7 mouse cellular contexts compared by ENCODE assay signal in the genomic region with DNA sequence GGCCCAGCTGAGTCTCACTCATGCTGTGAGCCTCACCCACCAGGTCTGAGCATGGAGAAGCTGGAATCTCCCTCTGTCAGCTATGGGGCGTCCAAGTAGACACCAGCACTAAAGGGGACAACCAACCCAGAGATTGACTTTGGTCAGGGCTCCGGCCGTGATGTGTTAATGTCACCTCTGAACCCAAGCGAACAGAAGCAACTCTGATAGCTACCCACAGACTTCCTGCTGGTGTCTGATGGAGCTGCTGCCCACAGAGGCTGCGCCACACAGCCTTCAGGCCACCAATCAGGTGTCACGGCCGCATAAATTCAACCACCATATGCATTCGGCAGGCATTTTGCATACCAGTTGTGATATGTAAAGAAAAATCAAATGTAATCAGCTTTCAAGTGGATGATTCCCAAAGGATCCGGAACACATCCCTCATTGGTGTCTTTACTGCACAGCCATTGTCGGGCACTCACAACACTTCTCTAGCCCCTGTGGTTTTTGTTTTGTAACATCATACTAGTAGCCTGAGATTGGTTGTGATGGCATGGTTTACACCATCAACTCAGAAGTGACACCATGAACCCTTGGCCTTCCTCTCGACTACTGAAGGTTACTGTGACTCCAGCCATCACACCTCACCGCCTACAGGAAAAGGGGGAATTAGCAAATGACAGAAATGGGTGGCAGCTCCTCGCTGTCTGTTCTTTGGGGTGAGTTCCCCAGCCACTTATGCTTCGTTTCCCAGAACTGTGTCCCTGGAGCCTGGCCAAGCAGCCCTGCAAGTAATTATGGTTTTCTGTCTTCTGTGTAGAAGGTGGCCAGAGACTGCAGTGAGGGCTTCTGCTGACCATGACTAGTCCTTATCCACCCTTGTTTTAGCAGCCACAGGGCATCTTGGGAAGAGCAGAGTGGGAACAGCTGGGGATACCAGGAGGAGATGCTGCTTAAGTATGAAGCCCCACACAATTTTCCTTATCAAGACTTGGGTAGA.
DNase-seq lines count a peak whose midpoint lies in the region; ATAC-seq lines count a peak whose summit lies in the region.

No protein-coding gene starts in this region.

- H3K4me2 ChIP-seq in embryonic facial prominence, embryonic 12.5 days (replicated peaks) = no peak overlapping the region
- H3K4me2 ChIP-seq in hindbrain, embryonic 12.5 days (replicated peaks) = no peak overlapping the region
- H3K4me2 ChIP-seq in midbrain, embryonic 12.5 days (replicated peaks) = no peak overlapping the region

- H3K9me3 ChIP-seq in embryonic facial prominence, embryonic 12.5 days = no peaks in the 10 kb centered on the region
- no peaks in the 10 kb centered on the region for H3K9me3 ChIP-seq in hindbrain, embryonic 12.5 days (replicated peaks)
- H3K9me3 ChIP-seq in midbrain, embryonic 12.5 days = no peaks in the 10 kb centered on the region

- peaks cover 29% of the 10 kb centered on the region for H3K4me1 ChIP-seq in embryonic facial prominence, embryonic 12.5 days
- peaks cover 36% of the 10 kb centered on the region for H3K4me1 ChIP-seq in hindbrain, embryonic 12.5 days
- H3K4me1 ChIP-seq in midbrain, embryonic 12.5 days = peaks cover 34% of the 10 kb centered on the region

- no peak overlapping the region for H3K4me3 ChIP-seq in embryonic facial prominence, embryonic 12.5 days
- no peak overlapping the region for H3K4me3 ChIP-seq in hindbrain, embryonic 12.5 days
- H3K4me3 ChIP-seq in midbrain, embryonic 12.5 days = no peak overlapping the region

- no peak overlapping the region for H3K9ac ChIP-seq in embryonic facial prominence, embryonic 12.5 days
- no peak overlapping the region for H3K9ac ChIP-seq in hindbrain, embryonic 12.5 days
- H3K9ac ChIP-seq in midbrain, embryonic 12.5 days (replicated peaks) = no peak overlapping the region

- no peak for ATAC-seq in embryonic facial prominence, embryonic 12.5 days (ENCODE audit: insufficient number of reproducible peaks, insufficient read depth, low FRiP score, low TSS enrichment)
- ATAC-seq in hindbrain, embryonic 12.5 days (ENCODE audit: low FRiP score) = no peak
- no peak for ATAC-seq in midbrain, embryonic 12.5 days (ENCODE audit: low FRiP score, low read depth)

- 80% methylated on average over 14 of the region's 14 CpGs for WGBS in embryonic facial prominence, embryonic 12.5 days
- WGBS in hindbrain, embryonic 12.5 days = 85% methylated on average over 14 of the region's 14 CpGs
- WGBS in midbrain, embryonic 12.5 days = 86% methylated on average over 14 of the region's 14 CpGs

- H3K27me3 ChIP-seq in embryonic facial prominence, embryonic 12.5 days = no peaks in the 10 kb centered on the region
- no peaks in the 10 kb centered on the region for H3K27me3 ChIP-seq in hindbrain, embryonic 12.5 days
- H3K27me3 ChIP-seq in midbrain, embryonic 12.5 days = no peaks in the 10 kb centered on the region

- peaks cover 41% of the 10 kb centered on the region for H3K36me3 ChIP-seq in embryonic facial prominence, embryonic 12.5 days
- H3K36me3 ChIP-seq in hindbrain, embryonic 12.5 days = peaks cover 51% of the 10 kb centered on the region
- peaks cover 53% of the 10 kb centered on the region for H3K36me3 ChIP-seq in midbrain, embryonic 12.5 days

- H3K27ac ChIP-seq in embryonic facial prominence, embryonic 12.5 days = peak overlapping the region; percentile 59
- peak overlapping the region; percentile 76 for H3K27ac ChIP-seq in hindbrain, embryonic 12.5 days
- H3K27ac ChIP-seq in midbrain, embryonic 12.5 days (replicated peaks) = peak overlapping the region; percentile 72

- DNase-seq in layer of hippocampus, postnatal 10 days (ENCODE audit: low spot score in 2 of 2) = peak; percentile 48 to 58
- no peak for DNase-seq in layer of hippocampus, adult 9-10 months (ENCODE audit: low spot score)
- DNase-seq in cerebellum, adult 11 months = no peak
- DNase-seq in layer of hippocampus, adult 9-11 months = no peak

Comparison
In these comparisons a context has a peak if more than half of its experiments do, and no peak if none do; other contexts are left out.
1. DNase-seq: peak in layer of hippocampus, postnatal 10 days (2 of 2); none in layer of hippocampus, adult 9-10 months (single experiment), cerebellum, adult 11 months (single experiment) and layer of hippocampus, adult 9-11 months (single experiment).
2. Peak in every context shown above with its lines, with median percentiles within 50 percentile points of each other: H3K27ac ChIP-seq.